Mouse (Mus musculus) hindbrain, embryonic 15.5 days (tissue): ENCODE measurements around the gene Ubox5. TPM values are rescaled to one million over a fixed set of nuclear protein-coding genes. Genes with fewer than 3 reads are reported as not detected.
"Not testable (repeated sequence)": the region's sequence is repeated elsewhere in the genome, so short reads cannot be mapped to it uniquely, and the experiment has no call there.

Experiments used
- ATAC-seq: fragments of 200-750 bp; cut with Nextera tagmentation; 2 replicates; pipeline ENCODE4 v1.8.0; 2017; ENCODE audit warnings: low read depth, moderate number of reproducible peaks, moderate TSS enrichment; ENCODE audit not compliant: low FRiP score
- H3K27ac ChIP-seq: fragments of 300-500 bp; sonication (generic); replicated peaks from 2 replicates; pipeline ENCODE4 v1.5.1; 2015; ENCODE audit warnings: mild to moderate bottlenecking, inconsistent platforms
- H3K27me3 ChIP-seq: fragments of 300-500 bp; sonication (generic); 2 replicates; pipeline ENCODE4 v1.6.1; 2015; ENCODE audit warnings: control low read depth, inconsistent platforms
- H3K36me3 ChIP-seq: fragments of 300-500 bp; sonication (generic); 2 replicates; pipeline ENCODE4 v1.6.1; 2015; ENCODE audit warnings: control low read depth, inconsistent platforms
- H3K4me1 ChIP-seq: fragments of 300-500 bp; sonication (generic); replicated peaks from 2 replicates; pipeline ENCODE4 v1.6.1; 2015; ENCODE audit warnings: control low read depth, inconsistent platforms
- H3K4me2 ChIP-seq: fragments of 300-500 bp; sonication (generic); 2 replicates; pipeline ENCODE4 v1.6.1; 2015; ENCODE audit warnings: moderate library complexity, mild to moderate bottlenecking, inconsistent platforms
- H3K4me3 ChIP-seq: fragments of 300-500 bp; sonication (generic); 2 replicates; pipeline ENCODE4 v1.5.1; 2015; ENCODE audit warnings: mild to moderate bottlenecking, inconsistent platforms
- H3K9ac ChIP-seq: fragments of 300-500 bp; sonication (generic); 2 replicates; pipeline ENCODE4 v1.6.1; 2015; ENCODE audit warnings: inconsistent platforms
- H3K9me3 ChIP-seq: fragments of 300-500 bp; sonication (generic); 2 replicates; pipeline ENCODE4 v1.6.1; 2016; ENCODE audit warnings: control low read depth, inconsistent platforms
- WGBS: fragments of 180-500 bp; shearing (Covaris S2); methylation state at CpG from one replicate; pipeline ENCODE4 v1.1.7; 2015; 5-methylcytosine and 5-hydroxymethylcytosine counted together
- polyA plus RNA-seq: library from polyadenylated mRNA; unstranded; fragments of >200 nt; fragmentation: Nextera tagmentation; extraction: Ambion mirVana; gene quantifications from 2 replicates; pipeline ENCODE4 v1.2.1, GENCODE M21; 2015

Gene Ubox5
- polyA plus RNA-seq, 1 experiment from 2014 or later: 10.0 TPM

GRCm38 (mm10) chr2:130588373-130588772 is 41.5 kb downstream of the Ubox5 start:
- ATAC-seq: no peak
- no peaks in the 10 kb centered on the region for H3K9me3 ChIP-seq
- no peak overlapping the region for H3K27ac ChIP-seq
- WGBS: 94% methylated on average over 2 of the region's 2 CpGs
- peaks cover 16% of the 10 kb centered on the region; the same call in 1 of the 2 replicates for H3K36me3 ChIP-seq
- no peaks in the 10 kb centered on the region for H3K27me3 ChIP-seq
- no peaks in the 10 kb centered on the region for H3K4me1 ChIP-seq
- no peak overlapping the region for H3K4me2 ChIP-seq
- no peak overlapping the region for H3K9ac ChIP-seq
- no peak overlapping the region for H3K4me3 ChIP-seq

GRCm38 (mm10) chr2:130586016-130586415 is 43.8 kb downstream of the Ubox5 start:
- Histone ChIP-seq H3K4me3 (no peak overlapping the region), H3K9ac (no peak overlapping the region), H3K36me3 (peaks cover 9% of the 10 kb centered on the region; the same call in 1 of the 2 replicates), H3K27ac (no peak overlapping the region), H3K4me2 (no peak overlapping the region), H3K27me3 (peaks cover 15% of the 10 kb centered on the region), H3K9me3 (no peaks in the 10 kb centered on the region), H3K4me1 (peaks cover 5% of the 10 kb centered on the region)
- no peak for ATAC-seq
- 87% methylated on average over 6 of the region's 6 CpGs for WGBS

- Histone ChIP-seq H3K27me3 (peaks cover 34% of the 10 kb centered on the region), H3K4me1 (peaks cover 15% of the 10 kb centered on the region), H3K36me3 (no peaks in the 10 kb centered on the region), H3K27ac (no peak overlapping the region), H3K4me2 (no peak overlapping the region), H3K4me3 (no peak overlapping the region), H3K9me3 (no peaks in the 10 kb centered on the region), H3K9ac (no peak overlapping the region)
- 83% methylated on average over 10 of the region's 10 CpGs for WGBS
- ATAC-seq: no peak
Measured at GRCm38 (mm10) chr2:130583902-130584560, 45.8 kb downstream of the Ubox5 start.

GRCm38 (mm10) chr2:130582552-130582951 is 47.3 kb downstream of the Ubox5 start, which contains the start of gene Avp:
Gene Avp (minus strand): TSS chr2:130582554.
- no peak within 1 kb of the TSS for H3K4me3 ChIP-seq
- 36% methylated on average over 10 of the region's 10 CpGs for WGBS
- no peaks in the 10 kb centered on the region for H3K9me3 ChIP-seq
- peaks cover 18% of the 10 kb centered on the region for H3K4me1 ChIP-seq
- H3K27ac ChIP-seq: no peak within 1 kb of the TSS
- H3K9ac ChIP-seq: no peak within 1 kb of the TSS
- ATAC-seq: no peak
- H3K4me2 ChIP-seq: no peak within 1 kb of the TSS
- H3K36me3 ChIP-seq: no peaks in the 10 kb centered on the region
- peaks cover 49% of the 10 kb centered on the region for H3K27me3 ChIP-seq

- Histone ChIP-seq H3K4me2 (peak overlapping the region; percentile 53), H3K9ac (peak overlapping the region; percentile 20; the same call in 1 of the 2 replicates), H3K27ac (no peak overlapping the region), H3K4me1 (peaks cover 30% of the 10 kb centered on the region), H3K4me3 (peak overlapping the region; percentile 26), H3K27me3 (peaks cover 61% of the 10 kb centered on the region), H3K36me3 (no peaks in the 10 kb centered on the region), H3K9me3 (no peaks in the 10 kb centered on the region)
- WGBS: 3% methylated on average over 16 of the region's 16 CpGs
- ATAC-seq: no peak
Measured at GRCm38 (mm10) chr2:130581201-130581600, 48.6 kb downstream of the Ubox5 start.

GRCm38 (mm10) chr2:130579791-130580190 is 50.0 kb downstream of the Ubox5 start:
- peaks cover 32% of the 10 kb centered on the region for H3K4me1 ChIP-seq
- no peak overlapping the region for H3K4me2 ChIP-seq
- peaks cover 75% of the 10 kb centered on the region for H3K27me3 ChIP-seq
- no peak overlapping the region for H3K27ac ChIP-seq
- no peak overlapping the region for H3K9ac ChIP-seq
- no peaks in the 10 kb centered on the region for H3K36me3 ChIP-seq
- H3K4me3 ChIP-seq: no peak overlapping the region
- H3K9me3 ChIP-seq: no peaks in the 10 kb centered on the region
- WGBS: 5% methylated on average over 8 of the region's 8 CpGs
- ATAC-seq: no peak

- 11% methylated on average over 11 of the region's 11 CpGs for WGBS
- H3K4me1 ChIP-seq: peaks cover 32% of the 10 kb centered on the region
- H3K4me3 ChIP-seq: no peak overlapping the region
- no peak overlapping the region for H3K9ac ChIP-seq
- no peak overlapping the region for H3K4me2 ChIP-seq
- H3K9me3 ChIP-seq: no peaks in the 10 kb centered on the region
- no peaks in the 10 kb centered on the region for H3K36me3 ChIP-seq
- no peak overlapping the region for H3K27ac ChIP-seq
- peaks cover 77% of the 10 kb centered on the region for H3K27me3 ChIP-seq
- no peak for ATAC-seq
Measured at GRCm38 (mm10) chr2:130578148-130578547, 51.7 kb downstream of the Ubox5 start.

GRCm38 (mm10) chr2:130577632-130578031 is 52.2 kb downstream of the Ubox5 start:
- Histone ChIP-seq H3K9ac (no peak overlapping the region), H3K36me3 (no peaks in the 10 kb centered on the region), H3K4me1 (peaks cover 32% of the 10 kb centered on the region), H3K4me3 (no peak overlapping the region), H3K4me2 (peak overlapping the region; percentile 30), H3K9me3 (no peaks in the 10 kb centered on the region), H3K27me3 (peaks cover 77% of the 10 kb centered on the region), H3K27ac (no peak overlapping the region)
- WGBS: 3% methylated on average over 12 of the region's 12 CpGs
- ATAC-seq: no peak

GRCm38 (mm10) chr2:130577021-130577420 is 52.8 kb downstream of the Ubox5 start:
- peak overlapping the region; percentile 30 for H3K4me3 ChIP-seq
- peaks cover 71% of the 10 kb centered on the region for H3K27me3 ChIP-seq
- peaks cover 32% of the 10 kb centered on the region for H3K4me1 ChIP-seq
- 5% methylated on average over 9 of the region's 9 CpGs for WGBS
- peak overlapping the region; percentile 55 for H3K4me2 ChIP-seq
- no peak overlapping the region for H3K27ac ChIP-seq
- no peaks in the 10 kb centered on the region for H3K36me3 ChIP-seq
- no peaks in the 10 kb centered on the region for H3K9me3 ChIP-seq
- no peak for ATAC-seq
- no peak overlapping the region for H3K9ac ChIP-seq

GRCm38 (mm10) chr2:130576564-130576963 is 53.3 kb downstream of the Ubox5 start:
- peak overlapping the region; percentile 12; the same call in 1 of the 2 replicates for H3K9ac ChIP-seq
- H3K4me1 ChIP-seq: peaks cover 32% of the 10 kb centered on the region
- not testable (repeated sequence) for H3K27ac ChIP-seq, H3K9me3 ChIP-seq, H3K36me3 ChIP-seq, ATAC-seq
- peak overlapping the region; percentile 30 for H3K4me3 ChIP-seq
- H3K4me2 ChIP-seq: peak overlapping the region; percentile 55
- 2% methylated on average over 32 of the region's 32 CpGs for whole genome bisulfite sequencing
- peaks cover 67% of the 10 kb centered on the region for H3K27me3 ChIP-seq

- Histone ChIP-seq H3K4me3 (peak within 1 kb of the TSS; percentile 30), H3K9ac (peak within 1 kb of the TSS; percentile 12; the same call in 1 of the 2 replicates), H3K4me1 (peaks cover 25% of the 10 kb centered on the region), H3K36me3 (no peaks in the 10 kb centered on the region), H3K27ac (no peak within 1 kb of the TSS), H3K4me2 (peak within 1 kb of the TSS; percentile 55), H3K9me3 (no peaks in the 10 kb centered on the region), H3K27me3 (peaks cover 61% of the 10 kb centered on the region)
- ATAC-seq: no peak
- WGBS: 42% methylated on average over 9 of the region's 9 CpGs
Measured at GRCm38 (mm10) chr2:130575873-130576272, 54.0 kb downstream of the Ubox5 start, which contains the start of gene Oxt. Gene Oxt (plus strand): TSS chr2:130576173.

- WGBS: 86% methylated on average over 5 of the region's 5 CpGs
- Histone ChIP-seq H3K4me1 (peaks cover 17% of the 10 kb centered on the region), H3K4me3 (no peak overlapping the region), H3K4me2 (no peak overlapping the region), H3K9ac (no peak overlapping the region), H3K9me3 (no peaks in the 10 kb centered on the region), H3K27me3 (peaks cover 52% of the 10 kb centered on the region), H3K36me3 (no peaks in the 10 kb centered on the region), H3K27ac (no peak overlapping the region)
- no peak for ATAC-seq
Measured at GRCm38 (mm10) chr2:130574960-130575359, 54.9 kb downstream of the Ubox5 start.
